ENCODE assay signal across 11 mouse cellular contexts in genomic region chr15:63445016-63445415, GRCm38 (mm10).
"Had no signal": no experiment of that assay in that cellular context is flagged by ENCODE, and none has a peak within 500 bp of the region (broad histone marks: within the 10 kb centered on the region; RNA-seq: fewer than 3 reads in every experiment).

No protein-coding gene starts in this region.

- DNase-seq: kidney, adult 11 months; kidney, postnatal 14 days; layer of hippocampus, adult 9-11 months; layer of hippocampus, postnatal 36 days; lung, adult 18-20 months; thymus, postnatal 36 days had no signal

- H3K9ac ChIP-seq: limb, embryonic 13.5 days; liver, embryonic 14.5 days; midbrain, embryonic 12.5 days; stomach, embryonic 15.5 days had no signal

- H3K4me3 ChIP-seq: limb, embryonic 13.5 days; midbrain, embryonic 12.5 days; stomach, embryonic 15.5 days had no signal

- H3K9me3 ChIP-seq: limb, embryonic 13.5 days; midbrain, embryonic 12.5 days; stomach, embryonic 15.5 days had no signal

- H3K4me1 ChIP-seq: midbrain, embryonic 12.5 days; stomach, embryonic 15.5 days had no signal

- H3K36me3 ChIP-seq: limb, embryonic 13.5 days; midbrain, embryonic 12.5 days; stomach, embryonic 15.5 days had no signal

- H3K27ac ChIP-seq: limb, embryonic 13.5 days; liver, embryonic 14.5 days; midbrain, embryonic 12.5 days; stomach, embryonic 15.5 days had no signal

- H3K27me3 ChIP-seq: limb, embryonic 13.5 days; midbrain, embryonic 12.5 days; stomach, embryonic 15.5 days had no signal

- ATAC-seq: midbrain, embryonic 16.5 days had no signal

- H3K4me2 ChIP-seq: limb, embryonic 13.5 days; midbrain, embryonic 12.5 days; stomach, embryonic 15.5 days had no signal
